Mouse (Mus musculus): Measurements from ENCODE around the gene Eri2. TPM values are rescaled to one million over a fixed set of nuclear protein-coding genes. Genes with fewer than 3 reads are reported as not detected.
A peak's percentile ranks its signal among the peaks of the same experiment; 100 is the strongest.

The Eri2 gene
- 8.2 and 9.6 TPM in 2 replicates for total RNA-seq (2014; rRNA removed)
- polyA plus RNA-seq (2015; fragmentation: Nextera tagmentation; extraction: Ambion mirVana): 8.7 and 10.4 TPM in 2 replicates

- under 1% methylated on average over 53 of the region's 53 CpGs for WGBS
- H3K4me1 ChIP-seq (ENCODE audit: insufficient read depth, low read length): peaks cover 4% of the 10 kb centered on the region; the same call in 1 of the 2 replicates
- no peaks in the 10 kb centered on the region for H3K27me3 ChIP-seq (ENCODE audit: insufficient read depth, low read length)
- H3K27ac ChIP-seq: peak within 1 kb of the TSS; percentile 55
- DNase-seq (ENCODE audit: low spot score): peak; percentile 93
- peak; percentile 7; the same call in 1 of the 2 replicates for TF ChIP-seq CTCF (IDR thresholded peaks at IDR 0.05; ENCODE audit: low read depth)
- H3K9ac ChIP-seq (replicated peaks; ENCODE audit: low read length): peak within 1 kb of the TSS; percentile 52
- no peaks in the 10 kb centered on the region for H3K9me3 ChIP-seq (ENCODE audit: low read length)
- H3K4me2 ChIP-seq (ENCODE audit: low read depth, low read length): peak within 1 kb of the TSS; percentile 79
- ATAC-seq: peak; percentile 98
- H3K4me3 ChIP-seq (ENCODE audit: low read length): peak within 1 kb of the TSS; percentile 69
- H3K36me3 ChIP-seq (ENCODE audit: insufficient read depth, low read length): peaks cover 3% of the 10 kb centered on the region; the same call in 1 of the 2 replicates
Observed at GRCm38 (mm10) chr7:119793586-119794250, at the start of gene Eri2, which contains the start of gene Rexo5. Eri2 (minus strand) TSS chr7:119794058. Rexo5 (plus strand) TSS chr7:119794006.

- ATAC-seq: no peak
- no peaks in the 10 kb centered on the region for H3K9me3 ChIP-seq (ENCODE audit: low read length)
- 97% methylated on average over 4 of the region's 4 CpGs for WGBS
Observed at GRCm38 (mm10) chr7:119841820-119842449, 48.1 kb upstream of the Eri2 start.

GRCm38 (mm10) chr7:119835996-119836777 is 42.3 kb upstream of the Eri2 start:
- Histone ChIP-seq H3K36me3 (ENCODE audit: insufficient read depth, low read length) (no peaks in the 10 kb centered on the region), H3K4me2 (ENCODE audit: low read depth, low read length) (no peak overlapping the region), H3K27ac (no peak overlapping the region), H3K4me3 (ENCODE audit: low read length) (no peak overlapping the region), H3K9ac (replicated peaks; ENCODE audit: low read length) (no peak overlapping the region), H3K9me3 (ENCODE audit: low read length) (no peaks in the 10 kb centered on the region), H3K4me1 (ENCODE audit: insufficient read depth, low read length) (no peaks in the 10 kb centered on the region), H3K27me3 (ENCODE audit: insufficient read depth, low read length) (no peaks in the 10 kb centered on the region)
- WGBS: 97% methylated on average over 4 of the region's 4 CpGs
- DNase-seq (ENCODE audit: low spot score) (no peak), ATAC-seq (no peak)
- TF ChIP-seq CTCF (IDR thresholded peaks at IDR 0.05; ENCODE audit: low read depth): no peak

More at GRCm38 (mm10) chr7:119841820-119842449, 48.1 kb upstream of the Eri2 start:
- DNase-seq (ENCODE audit: low spot score): no peak
- no peak for TF ChIP-seq CTCF (IDR thresholded peaks at IDR 0.05; ENCODE audit: low read depth)
- no peak overlapping the region for H3K27ac ChIP-seq
- H3K27me3 ChIP-seq (ENCODE audit: insufficient read depth, low read length): no peaks in the 10 kb centered on the region
- no peaks in the 10 kb centered on the region for H3K36me3 ChIP-seq (ENCODE audit: insufficient read depth, low read length)
- no peaks in the 10 kb centered on the region for H3K4me1 ChIP-seq (ENCODE audit: insufficient read depth, low read length)
- H3K4me2 ChIP-seq (ENCODE audit: low read depth, low read length): no peak overlapping the region
- no peak overlapping the region for H3K9ac ChIP-seq (replicated peaks; ENCODE audit: low read length)
- H3K4me3 ChIP-seq (ENCODE audit: low read length): no peak overlapping the region

- ATAC-seq: no peak
- Histone ChIP-seq H3K27ac (no peak overlapping the region), H3K27me3 (ENCODE audit: insufficient read depth, low read length) (no peaks in the 10 kb centered on the region), H3K36me3 (ENCODE audit: insufficient read depth, low read length) (no peaks in the 10 kb centered on the region), H3K9me3 (ENCODE audit: low read length) (no peaks in the 10 kb centered on the region), H3K4me1 (ENCODE audit: insufficient read depth, low read length) (no peaks in the 10 kb centered on the region), H3K9ac (replicated peaks; ENCODE audit: low read length) (no peak overlapping the region), H3K4me2 (ENCODE audit: low read depth, low read length) (no peak overlapping the region), H3K4me3 (ENCODE audit: low read length) (no peak overlapping the region)
- WGBS: 100% methylated on average over 1 of the region's 1 CpGs
- TF ChIP-seq CTCF (IDR thresholded peaks at IDR 0.05; ENCODE audit: low read depth): no peak
- DNase-seq (ENCODE audit: low spot score): no peak
Observed at GRCm38 (mm10) chr7:119835371-119835770, 41.5 kb upstream of the Eri2 start.

GRCm38 (mm10) chr7:119808723-119809122 is 14.9 kb upstream of the Eri2 start:
- WGBS: 90% methylated on average over 3 of the region's 3 CpGs
- DNase-seq (ENCODE audit: low spot score) (no peak), ATAC-seq (no peak)

GRCm38 (mm10) chr7:119807396-119807795 is 13.5 kb upstream of the Eri2 start:
- H3K36me3 ChIP-seq (ENCODE audit: insufficient read depth, low read length): no peaks in the 10 kb centered on the region
- no peaks in the 10 kb centered on the region for H3K27me3 ChIP-seq (ENCODE audit: insufficient read depth, low read length)
- no peak overlapping the region for H3K27ac ChIP-seq
- no peaks in the 10 kb centered on the region for H3K4me1 ChIP-seq (ENCODE audit: insufficient read depth, low read length)
- DNase-seq (ENCODE audit: low spot score) (no peak), ATAC-seq (no peak)
- no peak overlapping the region for H3K4me2 ChIP-seq (ENCODE audit: low read depth, low read length)
- no peak for TF ChIP-seq CTCF (IDR thresholded peaks at IDR 0.05; ENCODE audit: low read depth)
- H3K9me3 ChIP-seq (ENCODE audit: low read length): no peaks in the 10 kb centered on the region
- no peak overlapping the region for H3K9ac ChIP-seq (replicated peaks; ENCODE audit: low read length)
- no peak overlapping the region for H3K4me3 ChIP-seq (ENCODE audit: low read length)
- 92% methylated on average over 5 of the region's 5 CpGs for WGBS

More at GRCm38 (mm10) chr7:119808723-119809122, 14.9 kb upstream of the Eri2 start:
- Histone ChIP-seq H3K4me2 (ENCODE audit: low read depth, low read length) (no peak overlapping the region), H3K27ac (no peak overlapping the region), H3K4me3 (ENCODE audit: low read length) (no peak overlapping the region), H3K9me3 (ENCODE audit: low read length) (no peaks in the 10 kb centered on the region), H3K9ac (replicated peaks; ENCODE audit: low read length) (no peak overlapping the region), H3K4me1 (ENCODE audit: insufficient read depth, low read length) (no peaks in the 10 kb centered on the region), H3K27me3 (ENCODE audit: insufficient read depth, low read length) (no peaks in the 10 kb centered on the region), H3K36me3 (ENCODE audit: insufficient read depth, low read length) (no peaks in the 10 kb centered on the region)
- TF ChIP-seq CTCF (IDR thresholded peaks at IDR 0.05; ENCODE audit: low read depth): no peak
